Mouse (Mus musculus) kidney, adult 2 months (tissue): ENCODE data around the gene Abca17.

Source experiments
- CTCF ChIP-seq: fragments of 200-500 bp; conservative IDR thresholded peaks from 2 replicates; pipeline ENCODE4 v1.5.1; 2011; ENCODE audit warnings: low read depth, mild to moderate bottlenecking, control low read depth, low read length, moderate library complexity, mixed read lengths; ENCODE audit not compliant: insufficient read depth, insufficient read length
- POLR2A ChIP-seq: fragments of 200-500 bp; IDR thresholded peaks from one replicate; pipeline ENCODE4 v1.6.1; 2011; ENCODE audit warnings: low read depth, low read length, control low read depth

GRCm38 (mm10) chr17:24346831-24347230 is 4.0 kb downstream of the Abca17 start:
- TF ChIP-seq CTCF (no peak), POLR2A (no peak)
